Mouse (Mus musculus) liver, embryonic 14 days (tissue): ENCODE measurements around the gene Dhrs3. TPM values are rescaled to one million over a fixed set of nuclear protein-coding genes. Genes with fewer than 3 reads are reported as not detected.

ENCODE experiments used
- polyA plus RNA-seq: library from polyadenylated mRNA; depleted of rRNA; stranded (reverse); fragments of >200 nt; gene quantifications from 2 replicates; pipeline ENCODE4 v1.2.3, GENCODE M21; 2012; rRNA removed

Gene Dhrs3
- polyA plus RNA-seq: 13.1 and 13.4 TPM in 2 replicates

DNA sequence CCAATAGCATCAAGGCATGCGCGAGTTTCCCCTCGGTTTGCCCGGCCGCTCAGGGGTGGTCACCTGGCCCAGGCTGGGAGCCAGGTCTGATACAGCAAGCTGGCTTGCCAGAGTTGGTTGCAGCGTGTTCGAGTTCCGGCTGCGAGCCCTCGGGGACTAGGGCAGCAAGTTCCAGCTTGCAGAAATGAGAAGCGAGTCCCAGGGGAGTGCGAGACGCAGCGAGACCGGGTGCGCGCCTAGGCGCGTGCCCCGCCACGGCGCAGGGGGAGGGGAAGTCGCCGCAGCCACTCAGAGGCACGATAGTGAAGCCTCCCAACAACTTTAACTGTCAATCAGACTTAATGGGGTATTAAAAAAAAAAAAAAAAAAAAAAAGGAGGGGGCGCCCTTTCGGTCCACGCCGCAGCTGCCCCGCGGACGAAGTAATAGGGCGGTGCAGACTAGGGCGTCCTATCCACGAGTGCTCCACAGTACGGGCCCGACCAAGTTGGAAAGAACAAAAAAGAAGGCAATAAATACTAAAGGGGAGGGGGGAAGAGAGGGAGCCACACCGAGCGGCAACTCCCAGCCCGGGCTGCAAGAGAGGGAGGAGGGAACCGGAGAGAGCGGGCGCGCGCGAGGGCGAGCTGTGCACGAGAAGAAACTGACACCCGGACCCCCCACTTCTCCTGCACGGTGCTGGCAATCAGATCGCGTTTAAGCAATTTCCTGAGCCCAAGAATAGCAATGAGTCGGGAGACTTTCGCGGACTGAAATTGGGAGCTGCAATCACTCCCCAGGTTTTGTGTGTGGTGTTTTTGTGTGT is at the start of gene Dhrs3:
Gene Dhrs3 (plus strand): TSS at position 695 of the 804 bp plus-strand sequence.

Other genes starting within 250 kb of the Dhrs3 start
- gene Gm436, start 206.5 kb upstream of the Dhrs3 start, polyA plus RNA-seq: not detected in 2 replicates
- gene Gm13178, start 171.4 kb upstream of the Dhrs3 start, polyA plus RNA-seq: not detected in 2 replicates
- gene Gm438, start 106.2 kb upstream of the Dhrs3 start, polyA plus RNA-seq: not detected in 2 replicates